Mouse (Mus musculus): ENCODE measurements around the gene Gm5286.
"Not testable (repeated sequence)": the region's sequence is repeated elsewhere in the genome, so short reads cannot be mapped to it uniquely, and the experiment has no call there.

The Gm5286 gene

DNA sequence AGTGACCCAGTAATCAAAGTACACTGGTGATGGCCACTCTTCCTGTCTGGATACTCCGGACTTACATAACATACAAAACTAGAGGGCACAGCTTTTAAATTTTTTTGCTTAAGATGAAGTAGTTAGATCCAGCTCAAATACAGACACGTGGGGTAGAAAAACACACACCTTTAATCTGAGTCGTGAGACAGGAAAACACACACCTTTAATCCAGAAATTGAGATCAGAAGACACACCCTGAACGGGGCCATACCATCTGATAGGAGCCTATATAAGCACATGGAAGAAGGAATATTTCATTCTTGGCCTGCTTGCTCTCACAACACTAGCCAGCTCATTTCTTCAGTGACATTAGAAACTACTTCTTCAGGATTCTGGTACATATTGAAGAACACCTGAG is at the start of gene Gm5286:
TSS of gene Gm5286 (plus strand) at position 301 of the 400 bp plus-strand sequence.
- DNase-seq (ENCODE audit: low spot score) = not testable (repeated sequence)

GRCm38 (mm10) chr3:94167351-94167750 is 29.2 kb upstream of the Gm5286 start:
- DNase-seq (ENCODE audit: low spot score) = not testable (repeated sequence)

DNA sequence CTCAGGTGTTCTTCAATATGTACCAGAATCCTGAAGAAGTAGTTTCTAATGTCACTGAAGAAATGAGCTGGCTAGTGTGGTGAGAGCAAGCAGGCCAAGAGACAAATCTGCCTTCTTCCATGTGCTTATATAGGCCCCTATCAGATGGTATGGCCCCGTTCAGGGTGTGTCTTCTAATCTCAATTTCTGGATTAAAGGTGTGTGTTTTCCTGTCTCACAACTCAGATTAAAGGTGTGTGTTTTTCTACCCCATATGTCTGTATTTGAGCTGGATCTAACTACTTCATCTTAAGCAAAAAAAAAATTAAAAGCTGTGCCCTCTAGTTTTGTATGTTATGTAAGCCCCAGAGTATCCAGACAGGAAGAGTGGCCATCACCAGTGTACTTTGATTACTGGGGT is 18.4 kb upstream of the Gm5286 start, which contains the start of gene Gm10696:
TSS of gene Gm10696 (minus strand) at position 101 of the 400 bp plus-strand sequence.
- not testable (repeated sequence) for DNase-seq (ENCODE audit: low spot score)

Data from urinary bladder, postnatal 14 days (tissue).